Mouse (Mus musculus) limb, embryonic 11.5 days (tissue): ENCODE results near the gene P4ha3. TPM values are rescaled to one million over a fixed set of nuclear protein-coding genes. Genes with fewer than 3 reads are reported as not detected.

Source experiments
- polyA plus RNA-seq: library from polyadenylated mRNA; unstranded; fragments of >200 nt; fragmentation: Nextera tagmentation; extraction: Ambion mirVana; gene quantifications from 2 replicates; pipeline ENCODE4 v1.2.1, GENCODE M21; 2014

The P4ha3 gene
- polyA plus RNA-seq, 1 experiment from 2014 or later, result 5.9 TPM

Other genes starting within 250 kb of the P4ha3 start
- gene Pold3, start 164.0 kb upstream of the P4ha3 start, polyA plus RNA-seq, result 96.4 and 100 TPM in 2 replicates
- gene Lipt2, start 126.2 kb upstream of the P4ha3 start, polyA plus RNA-seq, result 27.2 and 28.9 TPM in 2 replicates
- 15.9 and 16.5 TPM in 2 replicates for gene Kcne3, start 109.0 kb upstream of the P4ha3 start, polyA plus RNA-seq
- gene Pgm2l1, start 58.1 kb upstream of the P4ha3 start, polyA plus RNA-seq, result 4.5 and 4.6 TPM in 2 replicates
- 43.0 and 44.6 TPM in 2 replicates for gene C2cd3, start 86.7 kb downstream of the P4ha3 start, polyA plus RNA-seq
- gene Ppme1, start 86.8 kb downstream of the P4ha3 start, polyA plus RNA-seq, result 68.6 and 71.3 TPM in 2 replicates
- not detected in 2 replicates for gene Ucp3, start 187.5 kb downstream of the P4ha3 start, polyA plus RNA-seq
- gene Ucp2, start 207.8 kb downstream of the P4ha3 start, polyA plus RNA-seq, result 116 and 123 TPM in 2 replicates
- 0.11 and 0.30 TPM in 2 replicates for gene Dnajb13, start 229.4 kb downstream of the P4ha3 start, polyA plus RNA-seq